Mouse (Mus musculus) heart, adult 2 months (tissue): ENCODE data around the gene Tmem266.

ENCODE experiments used
- CTCF ChIP-seq: fragments of 200-600 bp; IDR thresholded peaks from 2 replicates; pipeline ENCODE4 v1.8.1; 2022; ENCODE audit warnings: antibody characterized with exemption, mild to moderate bottlenecking, moderate library complexity
- POLR2A ChIP-seq: fragments of 200-500 bp; IDR thresholded peaks from 2 replicates; pipeline ENCODE4 v1.6.1; 2011; ENCODE audit warnings: mild to moderate bottlenecking, low read depth, low read length, control low read depth; ENCODE audit not compliant: insufficient read depth

GRCm38 (mm10) chr9:55447509-55447908 is 120.8 kb downstream of the Tmem266 start:
- TF ChIP-seq CTCF (no peak), POLR2A (no peak)
